In genomic region chr11:102246871-102247270, GRCm38 (mm10) we compare ENCODE assay signal across 17 mouse cellular contexts. TPM values are rescaled to one million over a fixed set of nuclear protein-coding genes. Genes with fewer than 3 reads are reported as not detected.
DNase-seq lines count a peak whose midpoint lies in the region; ATAC-seq and TF ChIP-seq lines count a peak whose summit lies in the region.
"Had no signal": no experiment of that assay in that cellular context is flagged by ENCODE, and none has a peak within 500 bp of the region (broad histone marks: within the 10 kb centered on the region; RNA-seq: fewer than 3 reads in every experiment).

No protein-coding gene starts in this region.

- no peak overlapping the region for H3K9ac ChIP-seq in embryonic facial prominence, embryonic 14.5 days (ENCODE audit: low read depth, low read length)
- H3K9ac ChIP-seq: heart, embryonic 12.5 days; neural tube, embryonic 12.5 days had no signal

- TF ChIP-seq POLR2A in cerebellum, adult 2 months (IDR thresholded peaks at IDR 0.05; ENCODE audit: borderline replicate concordance, insufficient read depth, low read length) = no peak

- no peaks in the 10 kb centered on the region for H3K27me3 ChIP-seq in cerebellum, adult 2 months (ENCODE audit: control insufficient read depth, insufficient read depth, low read length)
- peaks cover 18% of the 10 kb centered on the region for H3K27me3 ChIP-seq in E14TG2a.4 (ENCODE audit: insufficient read depth, low read length)
- no peaks in the 10 kb centered on the region for H3K27me3 ChIP-seq in embryonic facial prominence, embryonic 14.5 days (replicated peaks; ENCODE audit: control insufficient read depth, insufficient read depth, low read length)
- H3K27me3 ChIP-seq: heart, embryonic 12.5 days; neural tube, embryonic 12.5 days had no signal

- H3K36me3 ChIP-seq in E14TG2a.4 (ENCODE audit: insufficient read depth, low read length) = peaks cover 16% of the 10 kb centered on the region
- 0 out of 2 replicates have a peak, but pooled peaks cover 2% of the 10 kb centered on the region for H3K36me3 ChIP-seq in embryonic facial prominence, embryonic 14.5 days (ENCODE audit: control insufficient read depth, insufficient read depth, low read length)

- 88% methylated on average over 4 of the region's 4 CpGs for WGBS in cerebellum, adult 2 months
- WGBS in embryonic facial prominence, embryonic 14.5 days = 85% methylated on average over 4 of the region's 4 CpGs

- H3K27ac ChIP-seq in cerebellum, adult 2 months (ENCODE audit: insufficient read depth, low read length) = no peak overlapping the region
- no peak overlapping the region for H3K27ac ChIP-seq in layer of hippocampus, adult 2 months
- H3K27ac ChIP-seq in embryonic facial prominence, embryonic 14.5 days (replicated peaks; ENCODE audit: low read depth, low read length) = peak overlapping the region; percentile 86
- H3K27ac ChIP-seq: neural tube, embryonic 12.5 days had no signal

- 0 out of 2 replicates have a peak, but pooled peaks cover 4% of the 10 kb centered on the region for H3K4me1 ChIP-seq in cerebellum, adult 2 months (ENCODE audit: control insufficient read depth, insufficient read depth, low read length)
- H3K4me1 ChIP-seq in E14TG2a.4 (replicated peaks; ENCODE audit: low read depth, low read length) = peaks cover 57% of the 10 kb centered on the region
- H3K4me1 ChIP-seq in embryonic facial prominence, embryonic 14.5 days (ENCODE audit: control insufficient read depth, insufficient read depth, low read length) = peaks cover 16% of the 10 kb centered on the region; the same call in 1 of the 2 replicates

- H3K4me3 ChIP-seq in cerebellum, adult 2 months (replicated peaks; ENCODE audit: insufficient read depth, low read depth, low read length) = no peak overlapping the region
- no peak overlapping the region for H3K4me3 ChIP-seq in layer of hippocampus, adult 2 months
- no peak overlapping the region for H3K4me3 ChIP-seq in E14TG2a.4 (replicated peaks; ENCODE audit: low read length)
- no peak overlapping the region for H3K4me3 ChIP-seq in embryonic facial prominence, embryonic 14.5 days (ENCODE audit: low read depth, low read length)
- H3K4me3 ChIP-seq: heart, embryonic 12.5 days; neural tube, embryonic 12.5 days had no signal

- DNase-seq in cerebellum, adult 2 months = no peak
- no peak for DNase-seq in cerebellum, postnatal 4 days (ENCODE audit: low spot score in 2 of 2)
- DNase-seq in layer of hippocampus, adult 2 months (ENCODE audit: low spot score in 2 of 2) = no peak
- no peak for DNase-seq in layer of hippocampus, adult 9-10 months (ENCODE audit: low spot score)
- DNase-seq in embryonic facial prominence, embryonic 14.5 days (ENCODE audit: low spot score) = no peak
- no peak for DNase-seq in embryo, embryonic 10.5 days (ENCODE audit: low spot score)
- DNase-seq: cerebellum, adult 9-10 months; kidney, adult 11 months; thymus, postnatal 25 days had no signal

- no peak for ATAC-seq in embryonic facial prominence, embryonic 14.5 days (ENCODE audit: low read depth)
- no peak for ATAC-seq in erythroid progenitor cell, adult 5-6 weeks (replicated peaks; ENCODE audit: low FRiP score, poor library complexity, severe bottlenecking)
- ATAC-seq: midbrain, embryonic 16.5 days had no signal

- H3K9me3 ChIP-seq in E14TG2a.4 (ENCODE audit: low read length) = 0 out of 2 replicates have a peak, but pooled peaks cover under 1% of the 10 kb centered on the region
- no peaks in the 10 kb centered on the region for H3K9me3 ChIP-seq in embryonic facial prominence, embryonic 14.5 days (ENCODE audit: control insufficient read depth, low read length)
- H3K9me3 ChIP-seq: neural tube, embryonic 12.5 days had no signal

- peak; percentile 8; the same call in 1 of the 2 replicates for TF ChIP-seq CTCF in cerebellum, adult 2 months (IDR thresholded peaks at IDR 0.05; ENCODE audit: borderline replicate concordance, insufficient read depth, low read depth, low read length)
- TF ChIP-seq CTCF in layer of hippocampus, adult 2 months (conservative IDR thresholded peaks at IDR 0.05) = peak; percentile 57
- TF ChIP-seq CTCF in E14TG2a.4 (conservative IDR thresholded peaks at IDR 0.05; ENCODE audit: low read length) = peak; percentile 68

- no peak overlapping the region for H3K4me2 ChIP-seq in embryonic facial prominence, embryonic 14.5 days (ENCODE audit: low read depth, low read length)
- H3K4me2 ChIP-seq: heart, embryonic 12.5 days; neural tube, embryonic 12.5 days had no signal

RNA-seq across cellular contexts. Expression of gene BC030867, which starts 1.8 kb away (rescaled TPM):
- 1.3 and 2.2 TPM in 2 replicates for polyA plus RNA-seq in cerebellum, adult 2 months (2012; rRNA removed)
- 1 to 10 TPM; 1.0 to 1.1 TPM for total RNA-seq in layer of hippocampus, adult 2 months (2021)
- 11.7 and 12.6 TPM in 2 replicates for polyA plus RNA-seq in embryonic facial prominence, embryonic 14.5 days (2014; fragmentation: Nextera tagmentation; extraction: Ambion mirVana)
- 26.7 and 30.2 TPM in 2 replicates for total RNA-seq in erythroid progenitor cell, adult 5-6 weeks (2015; ENCODE audit: low replicate concordance)
- total RNA-seq in erythroid progenitor cell, adult 5-6 weeks (2017; ENCODE audit: low replicate concordance) = 14.4 and 14.5 TPM in 2 replicates
- total RNA-seq: gastrocnemius, adult 18-20 months had no signal

RNA-seq across cellular contexts. Expression of gene Hdac5, which starts 16.9 kb away (rescaled TPM):
- 188 and 194 TPM in 2 replicates for polyA plus RNA-seq in cerebellum, adult 2 months (2012; rRNA removed)
- total RNA-seq in layer of hippocampus, adult 2 months (2021) = 100 to 1,000 TPM; 233 to 243 TPM
- polyA plus RNA-seq in embryonic facial prominence, embryonic 14.5 days (2014; fragmentation: Nextera tagmentation; extraction: Ambion mirVana) = 44.0 and 47.2 TPM in 2 replicates
- 11.9 and 36.9 TPM in 2 replicates for total RNA-seq in erythroid progenitor cell, adult 5-6 weeks (2015; ENCODE audit: low replicate concordance)
- 6.4 and 9.9 TPM in 2 replicates for total RNA-seq in erythroid progenitor cell, adult 5-6 weeks (2017; ENCODE audit: low replicate concordance)

RNA-seq across cellular contexts. Expression of gene Asb16, which starts 21.7 kb away (rescaled TPM):
- 3.1 and 4.0 TPM in 2 replicates for polyA plus RNA-seq in cerebellum, adult 2 months (2012; rRNA removed)
- 1 to 10 TPM; 2.0 TPM for total RNA-seq in layer of hippocampus, adult 2 months (2021)
- polyA plus RNA-seq in embryonic facial prominence, embryonic 14.5 days (2014; fragmentation: Nextera tagmentation; extraction: Ambion mirVana) = 0.25 and 0.33 TPM in 2 replicates
- total RNA-seq in erythroid progenitor cell, adult 5-6 weeks (2015; ENCODE audit: low replicate concordance) = not detected in 2 replicates
- total RNA-seq in erythroid progenitor cell, adult 5-6 weeks (2017; ENCODE audit: low replicate concordance) = not detected in 2 replicates
- total RNA-seq: hematopoietic stem cell, adult 5-6 weeks had no signal
- polyA plus RNA-seq: forebrain, embryonic 11.5 days; neural tube, embryonic 12.5 days had no signal

RNA-seq across cellular contexts. Expression of gene Tmub2, which starts 37.9 kb away (rescaled TPM):
- 82.7 and 85.3 TPM in 2 replicates for polyA plus RNA-seq in cerebellum, adult 2 months (2012; rRNA removed)
- total RNA-seq in layer of hippocampus, adult 2 months (2021) = 10 to 100 TPM; 61.1 to 67.4 TPM
- polyA plus RNA-seq in embryonic facial prominence, embryonic 14.5 days (2014; fragmentation: Nextera tagmentation; extraction: Ambion mirVana) = 49.8 and 55.9 TPM in 2 replicates
- 46.1 and 52.6 TPM in 2 replicates for total RNA-seq in erythroid progenitor cell, adult 5-6 weeks (2015; ENCODE audit: low replicate concordance)
- 36.9 and 43.5 TPM in 2 replicates for total RNA-seq in erythroid progenitor cell, adult 5-6 weeks (2017; ENCODE audit: low replicate concordance)

RNA-seq across cellular contexts. Expression of gene Atxn7l3, which starts 49.6 kb away (rescaled TPM):
- polyA plus RNA-seq in cerebellum, adult 2 months (2012; rRNA removed) = 93.3 and 101 TPM in 2 replicates
- total RNA-seq in layer of hippocampus, adult 2 months (2021) = 100 to 1,000 TPM; 165 to 169 TPM
- 19.5 and 20.8 TPM in 2 replicates for polyA plus RNA-seq in embryonic facial prominence, embryonic 14.5 days (2014; fragmentation: Nextera tagmentation; extraction: Ambion mirVana)
- total RNA-seq in erythroid progenitor cell, adult 5-6 weeks (2015; ENCODE audit: low replicate concordance) = 14.3 and 22.0 TPM in 2 replicates
- 9.8 and 16.8 TPM in 2 replicates for total RNA-seq in erythroid progenitor cell, adult 5-6 weeks (2017; ENCODE audit: low replicate concordance)

Comparison
In these comparisons a context has a peak if more than half of its experiments do, and no peak if none do; other contexts are left out.
1. CTCF ChIP-seq: peak in every context shown above with its lines; median percentile 68 in E14TG2a.4; 57 in layer of hippocampus, adult 2 months; 8 in cerebellum, adult 2 months.
2. RNA of gene BC030867, which starts 1.8 kb away (total RNA-seq): 14.4 to 30.2 TPM in erythroid progenitor cell, adult 5-6 weeks; 1.0 to 1.1 TPM in layer of hippocampus, adult 2 months; every median in the first group is over 4 times any median in the second.
3. RNA of gene Hdac5, which starts 16.9 kb away (total RNA-seq): 233 to 243 TPM in layer of hippocampus, adult 2 months; 6.4 to 36.9 TPM in erythroid progenitor cell, adult 5-6 weeks; every median in the first group is over 4 times any median in the second.